Mouse (Mus musculus) bone marrow, adult 2 months (tissue): ENCODE data around the gene Kcnh5.

ENCODE experiments used
- CTCF ChIP-seq: fragments of 200-500 bp; IDR thresholded peaks from 2 replicates; pipeline ENCODE4 v1.5.1; 2011; ENCODE audit warnings: low read length, control low read depth; ENCODE audit not compliant: control insufficient read depth, insufficient read depth
- POLR2A ChIP-seq: fragments of 200-500 bp; IDR thresholded peaks from 2 replicates; pipeline ENCODE4 v1.6.1; 2011; ENCODE audit warnings: low read depth, mild to moderate bottlenecking, control low read depth, low read length, borderline replicate concordance; ENCODE audit not compliant: control insufficient read depth

- TF ChIP-seq POLR2A: no peak
- TF ChIP-seq CTCF: no peak
Measured at GRCm38 (mm10) chr12:75139792-75140191, 37.3 kb downstream of the Kcnh5 start.
